Comparison of ENCODE assay signal across 23 mouse cellular contexts in genomic region chrX:70881326-70881725, GRCm38 (mm10).
DNase-seq lines count a peak whose midpoint lies in the region; ATAC-seq lines count a peak whose summit lies in the region.
"Had no signal": no experiment of that assay in that cellular context is flagged by ENCODE, and none has a peak within 500 bp of the region (broad histone marks: within the 10 kb centered on the region; RNA-seq: fewer than 3 reads in every experiment).

No protein-coding gene starts in this region.

- H3K27ac ChIP-seq in intestine, embryonic 16.5 days (ENCODE audit: low read length): no peak overlapping the region
- H3K27ac ChIP-seq: embryonic facial prominence, embryonic 13.5 days; hindbrain, embryonic 13.5 days; liver, embryonic 12.5 days; midbrain, embryonic 13.5 days; neural tube, embryonic 13.5 days; stomach, postnatal 0 days had no signal

- H3K36me3 ChIP-seq in intestine, embryonic 16.5 days (ENCODE audit: control insufficient read depth, insufficient read depth, low read length): no peaks in the 10 kb centered on the region
- H3K36me3 ChIP-seq: embryonic facial prominence, embryonic 13.5 days; hindbrain, embryonic 13.5 days; liver, embryonic 12.5 days; midbrain, embryonic 13.5 days; neural tube, embryonic 13.5 days had no signal

- no peaks in the 10 kb centered on the region for H3K9me3 ChIP-seq in intestine, embryonic 16.5 days (ENCODE audit: control insufficient read depth, low read length)
- H3K9me3 ChIP-seq: embryonic facial prominence, embryonic 13.5 days; hindbrain, embryonic 13.5 days; liver, embryonic 12.5 days; megakaryocyte, embryonic 14.5 days; midbrain, embryonic 13.5 days; neural tube, embryonic 13.5 days had no signal

- no peak overlapping the region for H3K4me3 ChIP-seq in intestine, embryonic 16.5 days (ENCODE audit: low read length)
- H3K4me3 ChIP-seq: embryonic facial prominence, embryonic 13.5 days; hindbrain, embryonic 13.5 days; liver, embryonic 12.5 days; megakaryocyte, embryonic 14.5 days; midbrain, embryonic 13.5 days; neural tube, embryonic 13.5 days had no signal

- 76% methylated on average over 2 of the region's 2 CpGs for WGBS in intestine, embryonic 16.5 days

- peak; percentile 87 for DNase-seq in heart, adult 11 months
- DNase-seq in heart, postnatal 36 days: no peak
- peak; percentile 71 for DNase-seq in 3T3-L1 (ENCODE audit: low read depth, low spot score)
- DNase-seq in adrenal gland, adult 8-10 months: peak; percentile 84
- DNase-seq in fibroblast of lung, adult 2 months (ENCODE audit: low read depth): peak; percentile 21
- no peak for DNase-seq in thymus, postnatal 10 days (ENCODE audit: low spot score in 2 of 2)
- no peak for DNase-seq in kidney, postnatal 36 days
- DNase-seq: cerebellum, adult 11-12 months; kidney, adult 18-20 months; layer of hippocampus, postnatal 36 days; left cerebral cortex, postnatal 4 days; liver, postnatal 0 days; right cerebral cortex, adult 18-20 months had no signal

- no peak overlapping the region for H3K9ac ChIP-seq in intestine, embryonic 16.5 days (ENCODE audit: low read depth, low read length)
- H3K9ac ChIP-seq: embryonic facial prominence, embryonic 13.5 days; hindbrain, embryonic 13.5 days; liver, embryonic 12.5 days; liver, postnatal 0 days; midbrain, embryonic 13.5 days; neural tube, embryonic 13.5 days had no signal

- H3K4me1 ChIP-seq in intestine, embryonic 16.5 days (ENCODE audit: control insufficient read depth, insufficient read depth, low read length): no peaks in the 10 kb centered on the region
- H3K4me1 ChIP-seq: embryonic facial prominence, embryonic 13.5 days; hindbrain, embryonic 13.5 days; liver, embryonic 12.5 days; megakaryocyte, embryonic 14.5 days; midbrain, embryonic 13.5 days; neural tube, embryonic 13.5 days had no signal

- no peak overlapping the region for H3K4me2 ChIP-seq in intestine, embryonic 16.5 days (ENCODE audit: low read depth, low read length)
- H3K4me2 ChIP-seq: embryonic facial prominence, embryonic 13.5 days; hindbrain, embryonic 13.5 days; liver, embryonic 12.5 days; midbrain, embryonic 13.5 days; neural tube, embryonic 13.5 days had no signal

- H3K27me3 ChIP-seq in intestine, embryonic 16.5 days (replicated peaks; ENCODE audit: control insufficient read depth, insufficient read depth, low read length): no peaks in the 10 kb centered on the region
- H3K27me3 ChIP-seq: hindbrain, embryonic 13.5 days; liver, embryonic 12.5 days; midbrain, embryonic 13.5 days; neural tube, embryonic 13.5 days had no signal

- ATAC-seq in intestine, embryonic 16.5 days: no peak
- ATAC-seq: CD4-positive, CD25-positive, alpha-beta regulatory T cell, adult 4 months; forebrain, embryonic 16.5 days; liver, embryonic 12.5 days; liver, postnatal 0 days; midbrain, embryonic 13.5 days had no signal

- intact Hi-C loops in heart, postnatal 36 days (cut with DNase I): no loop called here

Comparison
In these comparisons a context has a peak if more than half of its experiments do, and no peak if none do; other contexts are left out.
1. DNase-seq: peak in heart, adult 11 months (single experiment), 3T3-L1 (single experiment), adrenal gland, adult 8-10 months (single experiment) and fibroblast of lung, adult 2 months (single experiment); none in heart, postnatal 36 days (0 of 2), thymus, postnatal 10 days (0 of 2) and kidney, postnatal 36 days (0 of 2).